Mouse (Mus musculus) right cerebral cortex, postnatal 10 days (tissue): ENCODE results near the gene Ppp1r8.
"Not testable (repeated sequence)": the region's sequence is repeated elsewhere in the genome, so short reads cannot be mapped to it uniquely, and the experiment has no call there.

Source experiments
- DNase-seq, 2 experiments: peaks; one replicate each; pipeline ENCODE4 v3.0.0; 2021; ENCODE audit warnings: low spot score in 2 of 2

Gene Ppp1r8

GRCm38 (mm10) chr4:132806620-132807191 is 36.3 kb downstream of the Ppp1r8 start:
- no peak for DNase-seq

GRCm38 (mm10) chr4:132805599-132806197 is 37.3 kb downstream of the Ppp1r8 start:
- no peak for DNase-seq

- DNase-seq: no peak
Observed at GRCm38 (mm10) chr4:132805146-132805545, 37.8 kb downstream of the Ppp1r8 start.

- no peak for DNase-seq
Observed at GRCm38 (mm10) chr4:132804331-132804730, 38.6 kb downstream of the Ppp1r8 start.

GRCm38 (mm10) chr4:132803876-132804275 is 39.1 kb downstream of the Ppp1r8 start:
- DNase-seq: no peak

- no peak for DNase-seq
Observed at GRCm38 (mm10) chr4:132803212-132803611, 39.8 kb downstream of the Ppp1r8 start.

GRCm38 (mm10) chr4:132802171-132802637 is 40.8 kb downstream of the Ppp1r8 start:
- no peak for DNase-seq

- no peak for DNase-seq
Observed at GRCm38 (mm10) chr4:132801176-132802077, 41.5 kb downstream of the Ppp1r8 start.

GRCm38 (mm10) chr4:132799845-132800244 is 43.1 kb downstream of the Ppp1r8 start:
- no peak for DNase-seq

- not testable (repeated sequence) for DNase-seq
Observed at GRCm38 (mm10) chr4:132798666-132799065, 44.3 kb downstream of the Ppp1r8 start.

GRCm38 (mm10) chr4:132798028-132798427 is 44.9 kb downstream of the Ppp1r8 start:
- no peak for DNase-seq

- no peak for DNase-seq
Observed at GRCm38 (mm10) chr4:132797461-132797860, 45.5 kb downstream of the Ppp1r8 start.

GRCm38 (mm10) chr4:132796196-132796886 is 46.6 kb downstream of the Ppp1r8 start, which contains the start of gene Themis2:
Themis2 (minus strand) TSS chr4:132796387.
- peak; percentile 47 to 65 for DNase-seq

GRCm38 (mm10) chr4:132795171-132795570 is 47.8 kb downstream of the Ppp1r8 start:
- no peak for DNase-seq

- no peak for DNase-seq
Observed at GRCm38 (mm10) chr4:132794760-132795159, 48.2 kb downstream of the Ppp1r8 start.

GRCm38 (mm10) chr4:132794028-132794427 is 48.9 kb downstream of the Ppp1r8 start:
- no peak for DNase-seq

GRCm38 (mm10) chr4:132793322-132794004 is 49.5 kb downstream of the Ppp1r8 start:
- DNase-seq: not testable (repeated sequence)

GRCm38 (mm10) chr4:132789731-132790130 is 53.2 kb downstream of the Ppp1r8 start:
- no peak for DNase-seq

- DNase-seq: no peak
Observed at GRCm38 (mm10) chr4:132785228-132785627, 57.7 kb downstream of the Ppp1r8 start.

GRCm38 (mm10) chr4:132783732-132784131 is 59.2 kb downstream of the Ppp1r8 start:
- DNase-seq: no peak

GRCm38 (mm10) chr4:132780288-132780687 is 62.7 kb downstream of the Ppp1r8 start:
- DNase-seq: no peak
